Mouse (Mus musculus) forebrain, embryonic 16.5 days (tissue): ENCODE measurements at regions not wholly inside any gene's neighbourhood (a gene's known extent, or its start where the extent isn't known, plus 50 kb on each side); places are given as distances from the start of the nearest gene placed in this dataset.
"Not testable (repeated sequence)": the region's sequence is repeated elsewhere in the genome, so short reads cannot be mapped to it uniquely, and the experiment has no call there.

ENCODE experiments used
- ATAC-seq: fragments of 200-750 bp; cut with Nextera tagmentation; 2 replicates; pipeline ENCODE4 v1.8.0; 2017; ENCODE audit warnings: mild to moderate bottlenecking, moderate library complexity
- H3K27ac ChIP-seq: fragments of 300-500 bp; sonication (generic); 2 replicates; pipeline ENCODE4 v1.5.1; 2014; ENCODE audit warnings: low read length, control low read depth
- H3K27me3 ChIP-seq: fragments of 300-500 bp; sonication (generic); replicated peaks from 2 replicates; pipeline ENCODE4 v1.6.1; 2014; ENCODE audit warnings: low read length; ENCODE audit not compliant: control insufficient read depth, insufficient read depth
- H3K36me3 ChIP-seq: fragments of 300-500 bp; sonication (generic); 2 replicates; pipeline ENCODE4 v1.6.1; 2014; ENCODE audit not compliant: control insufficient read depth, insufficient read depth
- H3K4me1 ChIP-seq: fragments of 300-500 bp; sonication (generic); replicated peaks from 2 replicates; pipeline ENCODE4 v1.6.1; 2014; ENCODE audit warnings: low read length; ENCODE audit not compliant: control insufficient read depth, insufficient read depth
- H3K4me2 ChIP-seq: fragments of 300-500 bp; sonication (generic); 2 replicates; pipeline ENCODE4 v1.6.1; 2014; ENCODE audit warnings: mild to moderate bottlenecking, low read length, control low read depth
- H3K4me3 ChIP-seq: fragments of 300-500 bp; sonication (generic); replicated peaks from 2 replicates; pipeline ENCODE4 v1.5.1; 2014; ENCODE audit warnings: mild to moderate bottlenecking, low read length, control low read depth
- H3K9ac ChIP-seq: fragments of 300-500 bp; sonication (generic); replicated peaks from 2 replicates; pipeline ENCODE4 v1.6.1; 2014; ENCODE audit warnings: low read depth, low read length, control low read depth
- H3K9me3 ChIP-seq: fragments of 300-500 bp; sonication (generic); 2 replicates; pipeline ENCODE4 v1.6.1; 2016; ENCODE audit warnings: low read length; ENCODE audit not compliant: control insufficient read depth
- WGBS: fragments of 180-500 bp; shearing (Covaris S2); extraction: QIAGEN DNeasy Blood & Tissue Kit; methylation state at CpG from one replicate; pipeline ENCODE4 v1.1.7; 2014; 5-methylcytosine and 5-hydroxymethylcytosine counted together

GRCm38 (mm10) chrX:17721866-17722625, 149.9 kb upstream of the Fundc1 start:
- not testable (repeated sequence) for H3K4me1 ChIP-seq, H3K27ac ChIP-seq, H3K4me2 ChIP-seq, ATAC-seq, H3K36me3 ChIP-seq, H3K9ac ChIP-seq, H3K9me3 ChIP-seq, H3K4me3 ChIP-seq, H3K27me3 ChIP-seq
- WGBS = 69% methylated on average over 6 of the region's 6 CpGs

DNA sequence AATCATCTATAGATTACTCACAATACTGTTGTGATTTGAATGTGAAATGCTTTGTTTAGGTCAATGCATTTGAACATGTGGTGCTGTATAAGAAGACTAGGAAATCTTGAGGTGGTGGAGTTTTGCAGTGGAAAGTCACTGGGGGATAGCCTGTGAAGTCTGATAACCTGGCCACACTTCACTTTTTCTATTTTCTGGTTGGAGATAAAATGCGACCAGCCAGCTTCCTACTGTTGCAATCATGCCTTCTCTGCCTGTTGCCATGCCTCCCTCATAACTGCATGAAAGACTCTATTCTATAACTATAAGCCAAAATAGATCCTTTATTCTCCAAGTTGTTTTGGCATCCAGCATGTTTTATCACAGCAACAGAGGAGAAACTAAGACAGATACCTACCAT, 142.4 kb upstream of the Fundc1 start:
- Histone ChIP-seq H3K27ac (no peak overlapping the region), H3K27me3 (no peaks in the 10 kb centered on the region), H3K9ac (no peak overlapping the region), H3K9me3 (no peaks in the 10 kb centered on the region), H3K4me1 (no peaks in the 10 kb centered on the region), H3K4me3 (no peak overlapping the region), H3K4me2 (no peak overlapping the region), H3K36me3 (no peaks in the 10 kb centered on the region)
- 85% methylated on average over 1 of the region's 1 CpGs for WGBS
- ATAC-seq = no peak

DNA sequence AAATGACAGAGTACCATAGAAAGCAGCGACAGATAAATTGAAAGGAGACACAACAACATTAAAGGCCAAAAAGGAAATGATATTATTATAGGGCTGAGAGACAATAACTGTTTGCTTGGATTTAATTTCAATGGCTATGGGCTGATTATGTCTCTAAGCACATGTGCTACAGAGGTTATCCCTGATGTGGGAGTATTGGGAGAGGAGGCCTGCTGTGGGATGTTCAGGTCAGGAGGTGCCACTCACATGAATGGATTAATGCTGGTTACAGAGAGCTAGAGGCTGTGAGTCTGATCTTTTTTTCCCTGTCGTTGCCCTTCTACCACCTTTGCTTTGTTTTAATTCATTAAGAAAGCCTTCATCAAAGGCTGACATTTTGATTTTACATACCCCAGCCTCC, 140.8 kb upstream of the Fundc1 start:
- no peaks in the 10 kb centered on the region for H3K9me3 ChIP-seq
- no peaks in the 10 kb centered on the region for H3K27me3 ChIP-seq
- no peaks in the 10 kb centered on the region for H3K36me3 ChIP-seq
- no peaks in the 10 kb centered on the region for H3K4me1 ChIP-seq
- no peak overlapping the region for H3K4me2 ChIP-seq
- H3K4me3 ChIP-seq = no peak overlapping the region
- WGBS = 70% methylated on average over 2 of the region's 2 CpGs
- ATAC-seq = no peak
- no peak overlapping the region for H3K9ac ChIP-seq
- H3K27ac ChIP-seq = no peak overlapping the region

- ATAC-seq = no peak
- Histone ChIP-seq H3K9me3 (no peaks in the 10 kb centered on the region), H3K4me1 (no peaks in the 10 kb centered on the region), H3K4me3 (no peak overlapping the region), H3K36me3 (no peaks in the 10 kb centered on the region), H3K4me2 (no peak overlapping the region), H3K27ac (no peak overlapping the region), H3K27me3 (no peaks in the 10 kb centered on the region), H3K9ac (no peak overlapping the region)
Measured at GRCm38 (mm10) chrX:17712475-17712874, 140.3 kb upstream of the Fundc1 start.
